Mouse (Mus musculus): ENCODE results near the gene Kcnmb3. TPM values are rescaled to one million over a fixed set of nuclear protein-coding genes. Genes with fewer than 3 reads are reported as not detected.

Gene Kcnmb3
- total and polyA plus RNA-seq, 3 experiments = not detected

DNA sequence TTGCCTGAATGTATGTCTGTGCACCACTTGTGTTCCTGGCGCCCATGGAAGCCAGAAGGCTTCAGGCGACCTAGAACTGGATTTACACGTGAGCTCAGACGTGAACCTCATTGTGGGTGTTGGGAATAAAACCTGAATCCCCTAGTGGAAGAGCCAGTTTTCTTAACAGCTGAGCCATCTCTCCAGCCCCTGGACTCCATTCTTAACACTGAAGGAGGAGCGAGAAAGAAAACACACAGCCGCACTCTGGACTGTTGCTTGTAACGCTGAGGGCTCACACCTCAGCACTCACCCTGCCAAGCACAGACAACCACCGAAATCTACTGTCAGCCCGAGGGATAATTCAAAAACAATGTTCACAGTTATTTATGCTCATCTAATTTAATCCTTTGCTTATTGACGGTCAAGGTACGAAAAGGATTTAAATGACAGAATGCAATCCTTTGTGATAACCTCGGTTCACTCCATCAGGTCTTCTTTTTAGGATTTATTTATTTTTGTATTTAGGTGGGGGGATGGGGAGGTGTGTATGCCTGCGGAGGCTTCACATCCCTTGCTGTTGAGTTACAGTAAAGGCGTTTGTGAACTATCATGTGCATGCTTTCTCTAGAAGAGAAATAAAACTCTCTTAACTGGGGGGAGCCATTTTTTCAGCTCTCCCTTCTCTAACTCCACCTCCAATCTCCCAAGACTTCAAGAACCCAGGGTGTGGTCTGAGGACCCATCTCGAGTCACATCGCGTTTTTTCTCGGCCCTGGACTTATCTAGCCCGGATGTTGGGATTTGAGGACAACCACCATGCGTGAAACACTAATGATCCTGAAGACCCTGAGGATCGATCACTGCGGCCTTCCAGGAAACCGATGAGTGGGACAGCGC, 17.7 kb upstream of the Kcnmb3 start, which contains the start of gene Zfp639:
Gene Zfp639, plus strand, starts transcription at position 764 of the 879 bp plus-strand sequence.
- TF ChIP-seq POLR2AphosphoS5 (IDR thresholded peaks at IDR 0.05; ENCODE audit: insufficient replicate concordance, low read depth, low read length) (no peak), GATA1 (IDR thresholded peaks at IDR 0.05; ENCODE audit: borderline replicate concordance, low read length) (no peak), GATA2 (IDR thresholded peaks at IDR 0.05; ENCODE audit: borderline replicate concordance, low read depth, low read length) (no peak), CTCF (IDR thresholded peaks at IDR 0.05; ENCODE audit: low read depth, low read length) (no peak), TAL1 (conservative IDR thresholded peaks at IDR 0.05; ENCODE audit: low read depth, low read length) (no peak)
- H3K36me3 ChIP-seq (replicated peaks) = peaks cover 18% of the 10 kb centered on the region
- no peaks in the 10 kb centered on the region for H3K9me3 ChIP-seq (replicated peaks)
- peaks cover 11% of the 10 kb centered on the region for H3K27me3 ChIP-seq (ENCODE audit: insufficient read depth, low read length)
- H3K4me3 ChIP-seq (ENCODE audit: low read depth, low read length) = peak within 1 kb of the TSS; percentile 84
- DNase-seq (ENCODE audit: low spot score) = no peak
- peaks cover 41% of the 10 kb centered on the region for H3K4me1 ChIP-seq (ENCODE audit: insufficient read depth, low read depth, low read length)
- 0 out of 2 replicates have a peak, but pooled peaks have one; percentile 17 for ATAC-seq (ENCODE audit: extremely low read depth, insufficient number of reproducible peaks, low FRiP score, poor library complexity, severe bottlenecking)

DNA sequence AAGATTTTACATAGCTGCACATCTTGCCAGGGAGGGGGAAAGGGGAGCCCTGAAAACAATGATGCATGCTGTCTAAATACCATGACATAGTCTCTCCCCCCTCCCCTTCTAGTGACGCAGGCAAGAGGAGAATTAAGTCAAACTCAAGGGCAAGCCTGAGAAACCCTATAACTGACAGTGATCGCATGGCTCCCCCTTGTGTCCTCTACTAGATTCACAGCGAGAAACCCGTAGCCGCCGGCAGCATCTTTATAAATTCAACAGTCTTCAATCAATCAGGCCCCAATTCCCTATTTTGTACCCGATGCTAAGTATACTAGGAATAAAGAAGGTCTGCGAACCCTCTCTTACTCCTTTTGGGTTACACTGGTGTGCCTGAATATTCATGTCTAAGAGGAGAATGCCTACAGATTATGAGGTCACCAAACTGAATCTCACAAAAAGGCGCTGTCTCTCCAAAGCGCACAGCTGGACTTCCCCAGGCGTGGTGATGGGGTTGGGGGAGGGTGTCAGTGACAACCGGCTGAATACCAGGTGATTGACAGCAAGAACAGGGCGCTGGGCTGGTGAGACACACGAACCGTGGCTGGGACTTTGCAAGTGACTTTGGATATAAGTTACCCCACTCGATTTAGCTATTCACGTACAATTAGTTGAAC, 16.8 kb upstream of the Kcnmb3 start:
- Histone ChIP-seq H3K4me1 (ENCODE audit: insufficient read depth, low read depth, low read length) (peaks cover 39% of the 10 kb centered on the region), H3K36me3 (replicated peaks) (peaks cover 11% of the 10 kb centered on the region), H3K9me3 (replicated peaks) (no peaks in the 10 kb centered on the region), H3K27me3 (ENCODE audit: insufficient read depth, low read length) (peaks cover 17% of the 10 kb centered on the region), H3K4me3 (ENCODE audit: low read depth, low read length) (no peak overlapping the region; the same call in 1 of the 2 replicates)
- 0 out of 2 replicates have a peak, but pooled peaks have one; percentile 15 for ATAC-seq (ENCODE audit: extremely low read depth, insufficient number of reproducible peaks, low FRiP score, poor library complexity, severe bottlenecking)
- peak; percentile 44 for DNase-seq (ENCODE audit: low spot score)
- TF ChIP-seq GATA2 (IDR thresholded peaks at IDR 0.05; ENCODE audit: borderline replicate concordance, low read depth, low read length) (no peak), CTCF (IDR thresholded peaks at IDR 0.05; ENCODE audit: low read depth, low read length) (peak; percentile 30; the same call in 1 of the 2 replicates)

DNA sequence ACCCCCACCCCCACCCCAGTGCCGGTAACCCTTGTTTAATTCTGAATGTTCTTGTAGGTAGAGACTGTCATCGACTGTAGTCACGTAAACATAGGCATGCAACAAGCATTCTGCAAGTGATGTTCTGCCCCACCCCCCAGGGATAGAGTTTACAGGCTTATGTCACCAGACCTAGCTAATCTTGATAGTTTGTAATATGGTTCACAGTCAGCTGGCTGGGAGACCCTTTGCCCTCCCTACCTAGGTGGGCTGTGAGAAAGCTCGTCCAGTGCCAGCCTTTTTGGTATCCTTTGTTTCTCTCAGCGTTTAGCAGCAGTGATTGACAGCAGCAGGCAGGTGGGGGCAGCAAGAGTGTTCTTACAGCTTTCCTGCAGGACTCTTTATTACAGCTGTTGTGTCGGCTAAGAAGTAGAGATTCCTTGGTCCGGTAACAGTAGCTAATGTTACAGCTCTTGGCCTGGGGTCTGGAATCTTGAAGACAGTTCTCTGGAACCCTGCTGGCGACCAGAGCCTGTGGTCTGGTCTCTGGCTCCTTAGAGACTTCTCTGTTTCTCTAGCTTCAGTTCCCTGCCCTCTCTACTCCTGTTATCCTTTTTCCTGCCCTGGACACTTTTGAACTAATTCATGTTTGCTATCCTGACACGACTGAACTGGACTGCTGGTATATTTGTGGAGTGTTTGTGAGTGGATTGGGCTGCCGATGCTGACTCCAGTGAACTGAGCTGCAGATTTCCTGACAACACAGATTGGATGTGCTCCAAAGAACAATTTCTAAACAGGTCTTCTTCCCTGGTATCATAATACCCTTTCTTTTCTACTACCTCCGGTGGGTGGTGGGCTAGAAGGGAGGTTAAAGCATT, 14.6 kb upstream of the Kcnmb3 start:
- ATAC-seq (ENCODE audit: extremely low read depth, insufficient number of reproducible peaks, low FRiP score, poor library complexity, severe bottlenecking) (no peak), DNase-seq (ENCODE audit: low spot score) (no peak)
- H3K4me3 ChIP-seq (ENCODE audit: low read depth, low read length) = no peak overlapping the region
- peaks cover 29% of the 10 kb centered on the region for H3K27me3 ChIP-seq (ENCODE audit: insufficient read depth, low read length)
- peaks cover 22% of the 10 kb centered on the region for H3K4me1 ChIP-seq (ENCODE audit: insufficient read depth, low read depth, low read length)
- TF ChIP-seq TAL1 (conservative IDR thresholded peaks at IDR 0.05; ENCODE audit: low read depth, low read length) (no peak), POLR2AphosphoS5 (IDR thresholded peaks at IDR 0.05; ENCODE audit: insufficient replicate concordance, low read depth, low read length) (no peak), CTCF (IDR thresholded peaks at IDR 0.05; ENCODE audit: low read depth, low read length) (no peak), GATA2 (IDR thresholded peaks at IDR 0.05; ENCODE audit: borderline replicate concordance, low read depth, low read length) (no peak), GATA1 (IDR thresholded peaks at IDR 0.05; ENCODE audit: borderline replicate concordance, low read length) (no peak)
- no peaks in the 10 kb centered on the region for H3K9me3 ChIP-seq (replicated peaks)
- H3K36me3 ChIP-seq (replicated peaks) = no peaks in the 10 kb centered on the region

DNA sequence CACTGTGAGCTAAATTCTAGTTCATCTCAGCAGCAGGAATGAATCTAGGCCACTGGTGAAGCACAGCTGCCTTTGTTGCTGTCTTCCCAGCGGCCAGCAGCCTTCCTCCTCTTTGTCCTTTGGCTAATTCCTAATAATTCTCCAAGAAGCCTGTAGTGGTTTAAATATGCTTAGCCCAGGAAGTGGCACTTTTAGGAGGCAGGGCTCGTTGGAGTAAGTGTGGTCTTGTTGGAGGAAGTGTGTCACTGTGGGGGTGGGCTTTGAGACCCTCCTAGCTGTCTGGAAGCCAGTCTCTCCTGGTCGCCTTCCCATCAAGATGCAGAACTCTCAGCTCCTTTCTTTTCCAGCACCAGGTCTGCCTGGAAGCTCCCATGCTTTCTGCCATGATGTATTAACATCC, 13.8 kb upstream of the Kcnmb3 start:
- ATAC-seq (ENCODE audit: extremely low read depth, insufficient number of reproducible peaks, low FRiP score, poor library complexity, severe bottlenecking) (no peak), DNase-seq (ENCODE audit: low spot score) (no peak)
- no peaks in the 10 kb centered on the region for H3K36me3 ChIP-seq (replicated peaks)
- TF ChIP-seq TAL1 (conservative IDR thresholded peaks at IDR 0.05; ENCODE audit: low read depth, low read length) (no peak), GATA1 (IDR thresholded peaks at IDR 0.05; ENCODE audit: borderline replicate concordance, low read length) (no peak), POLR2AphosphoS5 (IDR thresholded peaks at IDR 0.05; ENCODE audit: insufficient replicate concordance, low read depth, low read length) (no peak), GATA2 (IDR thresholded peaks at IDR 0.05; ENCODE audit: borderline replicate concordance, low read depth, low read length) (no peak), CTCF (IDR thresholded peaks at IDR 0.05; ENCODE audit: low read depth, low read length) (no peak)
- H3K9me3 ChIP-seq (replicated peaks) = no peaks in the 10 kb centered on the region
- peaks cover 18% of the 10 kb centered on the region for H3K4me1 ChIP-seq (ENCODE audit: insufficient read depth, low read depth, low read length)
- peaks cover 33% of the 10 kb centered on the region for H3K27me3 ChIP-seq (ENCODE audit: insufficient read depth, low read length)
- H3K4me3 ChIP-seq (ENCODE audit: low read depth, low read length) = no peak overlapping the region

DNA sequence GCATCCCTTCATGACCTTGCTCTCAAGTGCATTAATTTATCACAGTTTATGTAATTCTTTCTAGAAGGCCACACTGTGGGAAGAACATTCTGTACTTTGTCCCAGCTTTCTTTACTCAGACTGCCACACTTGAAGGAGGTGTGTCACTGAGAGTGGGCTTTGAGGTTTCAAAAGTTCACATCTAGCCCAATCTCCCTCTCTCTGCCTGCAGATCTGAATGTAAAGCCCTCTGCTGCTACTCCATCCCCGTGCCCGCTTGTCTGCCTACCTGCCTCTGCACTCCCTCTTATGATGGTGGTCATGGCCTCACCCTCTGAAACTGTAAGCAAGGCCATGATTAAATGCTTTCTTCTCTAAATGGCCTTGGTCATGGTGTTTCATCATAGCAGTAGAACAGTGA, 8.3 kb upstream of the Kcnmb3 start:
- no peak overlapping the region for H3K4me3 ChIP-seq (ENCODE audit: low read depth, low read length)
- H3K4me1 ChIP-seq (ENCODE audit: insufficient read depth, low read depth, low read length) = no peaks in the 10 kb centered on the region
- H3K9me3 ChIP-seq (replicated peaks) = no peaks in the 10 kb centered on the region
- ATAC-seq (ENCODE audit: extremely low read depth, insufficient number of reproducible peaks, low FRiP score, poor library complexity, severe bottlenecking) (no peak), DNase-seq (ENCODE audit: low spot score) (no peak)
- H3K27me3 ChIP-seq (ENCODE audit: insufficient read depth, low read length) = peaks cover 39% of the 10 kb centered on the region
- no peaks in the 10 kb centered on the region for H3K36me3 ChIP-seq (replicated peaks)
- no peak for TF ChIP-seq POLR2AphosphoS5 (IDR thresholded peaks at IDR 0.05; ENCODE audit: insufficient replicate concordance, low read depth, low read length)
- no peak for TF ChIP-seq TAL1 (conservative IDR thresholded peaks at IDR 0.05; ENCODE audit: low read depth, low read length)
- TF ChIP-seq GATA1 (IDR thresholded peaks at IDR 0.05; ENCODE audit: borderline replicate concordance, low read length) = no peak
- TF ChIP-seq CTCF (IDR thresholded peaks at IDR 0.05; ENCODE audit: low read depth, low read length) = no peak
- no peak for TF ChIP-seq GATA2 (IDR thresholded peaks at IDR 0.05; ENCODE audit: borderline replicate concordance, low read depth, low read length)
